Mouse (Mus musculus) thymus, adult 2 months (tissue): Measurements from ENCODE around the gene Thbs4.

Experiments
- CTCF ChIP-seq: fragments of 200-500 bp; IDR thresholded peaks from 2 replicates; pipeline ENCODE4 v1.5.1; 2012; ENCODE audit warnings: mild to moderate bottlenecking, control low read depth, low read length, moderate library complexity, borderline replicate concordance; ENCODE audit not compliant: control insufficient read depth, poor library complexity, insufficient read depth; ENCODE audit errors: extremely low read depth
- POLR2A ChIP-seq: fragments of 200-500 bp; IDR thresholded peaks from 2 replicates; pipeline ENCODE4 v1.6.1; 2012; ENCODE audit warnings: mild to moderate bottlenecking, low read length, control low read depth, moderate library complexity; ENCODE audit not compliant: control insufficient read depth, poor library complexity, insufficient read depth; ENCODE audit errors: extremely low read depth

DNA sequence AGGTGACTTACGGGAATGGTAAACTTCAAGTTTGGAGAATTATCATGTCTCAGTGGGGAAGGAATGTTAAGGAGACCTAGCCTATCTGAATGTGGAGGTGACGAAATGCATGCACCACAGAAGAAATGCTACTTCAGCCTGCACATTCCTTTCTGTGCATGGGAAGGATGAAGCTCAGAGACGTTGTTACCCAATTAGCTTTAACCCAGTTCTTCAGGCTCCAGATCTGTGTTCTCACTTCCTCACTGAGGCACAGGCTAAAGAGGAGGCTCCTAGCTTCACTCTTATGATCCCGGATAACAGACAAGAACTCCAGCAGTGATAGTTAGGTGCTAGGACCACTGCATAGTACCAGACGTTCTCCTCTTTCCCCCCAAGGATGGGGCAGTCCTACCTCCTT lies 21.7 kb upstream of the Thbs4 start:
- no peak for TF ChIP-seq CTCF
- TF ChIP-seq POLR2A = no peak
